Mouse (Mus musculus) cerebellum, adult 9-11 months (tissue): ENCODE measurements around the gene Ilf2.

Experiments
- DNase-seq: peaks from one replicate; pipeline ENCODE4 v3.0.0; 2022

The Ilf2 gene

DNA sequence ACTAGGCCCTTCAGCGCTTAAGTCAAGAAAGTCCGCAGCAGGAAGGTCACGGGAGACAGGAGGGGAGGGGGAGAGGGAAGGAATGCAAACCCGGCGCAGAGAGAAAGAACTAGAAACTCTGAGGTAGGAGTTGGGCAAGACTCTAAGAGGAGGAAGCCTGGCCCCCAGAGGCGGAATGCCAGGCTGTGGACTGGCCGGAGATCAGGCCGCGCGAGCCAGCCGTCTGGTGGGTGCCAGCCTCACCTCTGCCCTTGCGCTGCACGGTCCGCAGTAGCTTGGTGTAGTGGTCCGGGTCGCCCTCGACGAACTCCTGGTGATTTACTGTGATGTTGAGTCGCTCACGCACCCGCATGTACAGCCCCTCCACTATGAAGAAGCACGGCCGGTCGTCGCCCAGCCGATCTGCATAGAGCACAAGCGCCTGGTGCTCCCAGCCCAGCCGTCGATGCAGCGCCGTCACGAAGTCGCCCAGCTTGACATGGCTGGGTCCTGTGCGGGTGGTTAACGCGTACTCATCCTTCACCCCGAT, 11.3 kb upstream of the Ilf2 start:
- no peak for DNase-seq

GRCm38 (mm10) chr3:90465081-90465685, 10.7 kb upstream of the Ilf2 start:
- DNase-seq, result no peak

GRCm38 (mm10) chr3:90465686-90466310, 10.1 kb upstream of the Ilf2 start, which contains the start of gene Npr1:
Npr1 (minus strand) TSS chr3:90465866.
- DNase-seq, result no peak

- peak; percentile 63 for DNase-seq
Observed at GRCm38 (mm10) chr3:90466311-90466766, 9.6 kb upstream of the Ilf2 start.

- no peak for DNase-seq
Observed at GRCm38 (mm10) chr3:90467618-90468300, 8.2 kb upstream of the Ilf2 start.

- DNase-seq, result no peak
Observed at GRCm38 (mm10) chr3:90472213-90472612, 3.7 kb upstream of the Ilf2 start.

GRCm38 (mm10) chr3:90475151-90475830, 635 bp upstream of the Ilf2 start:
- DNase-seq, result peak; percentile 59

DNA sequence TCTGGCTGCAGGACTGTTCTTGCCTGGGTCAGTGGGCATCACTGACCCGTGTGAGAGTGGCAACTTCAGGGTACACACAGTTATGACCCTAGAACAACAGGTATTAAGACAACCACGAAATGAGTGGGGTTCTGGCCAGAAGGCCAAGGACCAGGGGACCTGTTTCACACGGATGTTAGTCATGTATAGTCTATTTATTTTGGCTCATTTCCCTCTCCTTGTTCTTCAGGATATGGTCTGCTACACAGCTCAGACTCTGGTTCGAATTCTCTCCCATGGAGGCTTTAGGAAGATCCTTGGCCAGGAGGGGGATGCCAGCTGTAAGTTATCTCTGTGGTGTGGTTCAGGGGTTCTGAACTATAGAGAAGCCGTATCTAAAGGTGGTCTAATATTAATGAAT, 11.1 kb downstream of the Ilf2 start:
- DNase-seq, result no peak

GRCm38 (mm10) chr3:90488576-90488975, 12.7 kb downstream of the Ilf2 start:
- DNase-seq, result no peak

DNA sequence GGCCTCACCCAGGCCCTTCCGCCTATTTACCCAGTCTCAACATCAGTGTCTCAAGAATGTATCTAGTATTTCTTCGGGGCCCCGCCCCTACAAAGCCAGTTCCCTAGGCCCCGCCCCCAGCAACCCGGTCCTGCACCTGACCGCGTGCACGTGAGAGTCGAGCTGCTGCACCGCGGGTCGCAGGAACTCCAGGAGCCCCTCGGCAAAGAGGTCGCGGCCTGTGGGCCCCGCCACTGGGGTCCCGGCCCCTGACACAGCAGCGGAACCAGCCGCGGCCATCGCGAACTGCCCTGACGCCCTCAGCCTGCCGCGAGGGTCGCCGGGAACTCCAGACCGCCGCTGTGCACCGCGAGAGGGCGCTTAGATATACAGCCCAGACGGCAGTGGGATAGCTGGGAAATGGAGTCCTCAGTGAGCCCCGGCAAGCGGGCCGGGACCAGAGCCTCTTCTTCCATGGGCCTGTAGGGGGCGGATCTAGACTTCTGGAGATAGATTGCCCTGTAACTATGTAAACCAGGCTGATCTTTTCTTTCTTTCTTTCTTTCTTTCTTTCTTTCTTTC, 14.8 kb downstream of the Ilf2 start, which contains the start of gene Snapin:
Snapin (minus strand) TSS at position 338 of the 561 bp plus-strand sequence.
- DNase-seq, result peak; percentile 94

GRCm38 (mm10) chr3:90491350-90491749, 15.4 kb downstream of the Ilf2 start:
- DNase-seq, result peak; percentile 61

- DNase-seq, result no peak
Observed at GRCm38 (mm10) chr3:90493831-90494540, 18.1 kb downstream of the Ilf2 start.

DNA sequence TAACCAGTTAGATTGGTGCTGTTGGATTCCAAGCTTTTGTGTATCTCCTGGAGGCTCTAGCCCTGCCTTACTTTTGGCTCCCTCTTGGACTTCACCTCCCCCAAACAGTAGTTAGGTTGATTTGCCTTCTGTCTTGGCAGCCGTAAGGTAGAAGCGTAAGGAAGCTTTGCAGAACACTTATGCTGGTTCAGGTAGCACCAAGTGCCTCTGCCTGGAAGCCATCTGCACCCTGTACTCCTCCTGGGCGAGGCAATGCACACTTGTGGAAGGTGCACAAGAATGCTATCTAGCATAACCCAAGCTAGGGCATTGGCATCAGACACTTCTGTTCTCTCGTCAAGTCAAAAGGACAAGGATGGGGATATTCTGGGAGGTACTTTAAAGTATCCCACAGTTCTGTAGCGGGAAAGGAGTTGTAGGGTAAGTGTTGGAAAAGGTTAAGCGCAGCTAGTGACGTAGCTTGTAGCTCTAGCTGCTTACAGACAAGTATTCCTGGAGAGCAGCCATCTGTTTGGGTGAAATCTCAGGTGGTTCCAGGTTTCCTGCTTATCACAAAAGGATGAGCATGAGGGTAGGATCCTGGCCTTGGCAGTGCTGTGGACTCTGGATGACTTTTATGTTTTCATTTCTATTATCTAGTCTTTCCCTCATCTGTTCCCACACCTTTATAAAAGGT, 20.1 kb downstream of the Ilf2 start:
- no peak for DNase-seq

DNA sequence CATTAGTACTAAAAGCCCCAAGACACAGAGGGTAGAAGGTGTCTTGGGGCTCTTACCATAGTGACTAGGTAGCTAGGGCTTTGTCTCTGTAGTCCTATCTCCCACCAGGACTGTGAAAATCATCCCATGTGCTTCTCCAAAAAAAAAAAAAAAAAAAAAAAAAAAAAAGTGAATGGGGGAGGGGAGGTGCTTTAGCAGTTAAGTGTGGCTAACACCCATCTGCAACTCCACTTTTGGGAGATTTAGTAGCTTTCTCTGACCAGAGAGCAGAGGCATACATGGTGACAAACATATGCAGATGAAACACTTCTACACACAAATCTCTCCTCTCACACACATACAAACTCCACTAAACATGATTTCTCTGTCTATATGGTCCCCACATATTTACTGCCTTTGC, 21.7 kb downstream of the Ilf2 start:
- no peak for DNase-seq

GRCm38 (mm10) chr3:90503444-90503843, 27.5 kb downstream of the Ilf2 start:
- DNase-seq, result no peak

DNA sequence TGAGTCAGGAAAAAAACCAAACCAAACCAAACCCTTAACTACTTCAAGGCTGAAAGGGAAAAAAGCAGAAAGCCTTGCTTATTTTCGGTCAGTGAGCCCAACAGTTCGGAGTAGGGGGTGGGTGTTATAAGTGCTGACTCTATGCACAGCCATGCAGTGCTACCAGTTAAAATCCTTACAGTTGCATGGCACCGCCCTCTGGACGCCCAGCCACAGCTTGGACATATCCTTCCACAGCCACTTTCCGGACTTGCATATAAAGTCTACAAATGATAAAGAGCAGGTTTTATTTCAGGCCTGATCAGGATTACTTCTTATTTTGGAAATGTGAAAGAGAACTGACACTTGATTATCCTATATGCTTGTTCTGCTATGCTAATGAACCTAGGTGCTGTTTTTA, 29.3 kb downstream of the Ilf2 start:
- no peak for DNase-seq

- DNase-seq, result no peak
Observed at GRCm38 (mm10) chr3:90506362-90506761, 30.4 kb downstream of the Ilf2 start.

- no peak for DNase-seq
Observed at GRCm38 (mm10) chr3:90508287-90508949, 32.5 kb downstream of the Ilf2 start.

DNA sequence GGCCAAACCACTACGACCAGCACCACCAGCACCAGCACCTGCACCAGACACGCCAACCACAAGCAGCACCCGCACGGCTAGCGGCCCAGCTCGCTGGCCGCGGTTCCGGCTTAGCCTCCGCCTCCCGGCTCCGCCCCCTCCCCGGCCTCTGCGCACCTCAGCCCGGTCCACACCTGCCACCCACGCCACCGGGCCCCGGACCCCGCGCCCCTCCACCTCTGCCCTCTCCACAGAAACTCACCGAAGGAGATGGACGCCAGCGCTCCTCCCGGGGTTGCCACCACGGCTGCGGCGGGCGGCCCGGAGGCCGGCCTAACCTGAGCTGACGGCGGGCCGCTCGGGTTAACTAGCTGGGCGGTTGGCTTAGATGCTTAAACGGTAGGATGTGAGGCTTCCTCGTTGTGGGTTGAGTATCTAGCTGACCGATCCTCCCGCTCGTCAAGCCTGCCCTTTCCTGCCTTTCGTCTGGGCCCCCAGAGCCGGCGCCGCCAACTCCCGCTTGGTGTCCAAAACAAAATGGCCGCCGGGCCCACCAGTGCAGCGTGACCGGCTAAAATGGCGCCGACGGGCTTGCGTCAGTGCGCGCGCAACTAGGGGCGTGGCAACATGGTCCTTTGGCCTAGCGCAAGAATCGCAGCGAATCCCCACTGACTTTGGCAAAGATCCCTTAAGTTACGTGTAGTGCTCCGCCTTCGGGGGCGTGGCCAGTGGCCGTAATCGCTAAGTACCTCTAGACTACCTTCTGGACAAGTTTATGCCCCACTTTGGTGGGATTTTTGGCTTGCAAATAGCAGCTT, 33.2 kb downstream of the Ilf2 start, which contains the start of gene Chtop:
Chtop (minus strand) TSS at position 549 of the 797 bp plus-strand sequence.
- DNase-seq, result peak; percentile 99

DNA sequence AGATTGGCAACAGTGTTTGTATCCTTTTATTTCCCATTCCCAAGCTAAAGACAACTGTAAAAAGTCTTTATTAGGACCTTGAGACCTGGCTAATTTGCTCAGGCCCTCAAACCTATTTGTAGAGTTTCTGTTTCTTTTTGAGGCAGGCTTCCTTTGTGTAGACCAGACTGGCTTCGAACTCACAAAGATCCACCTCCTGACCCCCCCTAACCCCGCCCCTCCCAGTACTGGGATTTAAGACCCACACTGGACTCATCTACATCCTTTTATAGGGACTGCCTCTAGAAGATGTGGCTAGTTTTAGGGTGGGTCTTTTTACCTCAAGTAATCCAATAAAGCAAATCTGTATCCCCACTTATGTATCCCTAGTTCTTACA, 33.8 kb downstream of the Ilf2 start:
- DNase-seq, result no peak
